Mouse (Mus musculus) forebrain, embryonic 16.5 days (tissue): Measurements from ENCODE around the gene Rnf6. TPM values are rescaled to one million over a fixed set of nuclear protein-coding genes. Genes with fewer than 3 reads are reported as not detected.

Experiments
- ATAC-seq: fragments of 200-750 bp; cut with Nextera tagmentation; 2 replicates; pipeline ENCODE4 v1.8.0; 2017; ENCODE audit warnings: mild to moderate bottlenecking, moderate library complexity
- H3K27ac ChIP-seq: fragments of 300-500 bp; sonication (generic); 2 replicates; pipeline ENCODE4 v1.5.1; 2014; ENCODE audit warnings: low read length, control low read depth
- H3K27me3 ChIP-seq: fragments of 300-500 bp; sonication (generic); replicated peaks from 2 replicates; pipeline ENCODE4 v1.6.1; 2014; ENCODE audit warnings: low read length; ENCODE audit not compliant: control insufficient read depth, insufficient read depth
- H3K36me3 ChIP-seq: fragments of 300-500 bp; sonication (generic); 2 replicates; pipeline ENCODE4 v1.6.1; 2014; ENCODE audit not compliant: control insufficient read depth, insufficient read depth
- H3K4me1 ChIP-seq: fragments of 300-500 bp; sonication (generic); replicated peaks from 2 replicates; pipeline ENCODE4 v1.6.1; 2014; ENCODE audit warnings: low read length; ENCODE audit not compliant: control insufficient read depth, insufficient read depth
- H3K4me2 ChIP-seq: fragments of 300-500 bp; sonication (generic); 2 replicates; pipeline ENCODE4 v1.6.1; 2014; ENCODE audit warnings: mild to moderate bottlenecking, low read length, control low read depth
- H3K4me3 ChIP-seq: fragments of 300-500 bp; sonication (generic); replicated peaks from 2 replicates; pipeline ENCODE4 v1.5.1; 2014; ENCODE audit warnings: mild to moderate bottlenecking, low read length, control low read depth
- H3K9ac ChIP-seq: fragments of 300-500 bp; sonication (generic); replicated peaks from 2 replicates; pipeline ENCODE4 v1.6.1; 2014; ENCODE audit warnings: low read depth, low read length, control low read depth
- H3K9me3 ChIP-seq: fragments of 300-500 bp; sonication (generic); 2 replicates; pipeline ENCODE4 v1.6.1; 2016; ENCODE audit warnings: low read length; ENCODE audit not compliant: control insufficient read depth
- WGBS: fragments of 180-500 bp; shearing (Covaris S2); extraction: QIAGEN DNeasy Blood & Tissue Kit; methylation state at CpG from one replicate; pipeline ENCODE4 v1.1.7; 2014; 5-methylcytosine and 5-hydroxymethylcytosine counted together
- polyA plus RNA-seq: library from polyadenylated mRNA; unstranded; fragments of >200 nt; fragmentation: Nextera tagmentation; extraction: Ambion mirVana; gene quantifications from 2 replicates; pipeline ENCODE4 v1.2.1, GENCODE M21; 2015

The Rnf6 gene
- polyA plus RNA-seq = 32.2 and 33.2 TPM in 2 replicates

- H3K4me3 ChIP-seq = peak within 1 kb of the TSS; percentile 88
- H3K4me1 ChIP-seq = peaks cover 16% of the 10 kb centered on the region
- peak within 1 kb of the TSS; percentile 95 for H3K9ac ChIP-seq
- no peaks in the 10 kb centered on the region for H3K27me3 ChIP-seq
- ATAC-seq = peak; percentile 99
- H3K27ac ChIP-seq = peak within 1 kb of the TSS; percentile 96
- WGBS = under 1% methylated on average over 65 of the region's 67 CpGs
- peaks cover 6% of the 10 kb centered on the region; the same call in 1 of the 2 replicates for H3K36me3 ChIP-seq
- no peaks in the 10 kb centered on the region for H3K9me3 ChIP-seq
- H3K4me2 ChIP-seq = peak within 1 kb of the TSS; percentile 73
Measured at GRCm38 (mm10) chr5:146220879-146221714, at the start of gene Rnf6. TSS of gene Rnf6 (minus strand) at chr5:146221555.

- no peak for ATAC-seq
- no peaks in the 10 kb centered on the region for H3K9me3 ChIP-seq
- no peaks in the 10 kb centered on the region for H3K36me3 ChIP-seq
- peaks cover 14% of the 10 kb centered on the region for H3K4me1 ChIP-seq
- H3K27me3 ChIP-seq = no peaks in the 10 kb centered on the region
- WGBS = 91% methylated on average over 9 of the region's 9 CpGs
- H3K4me2 ChIP-seq = no peak overlapping the region
- H3K9ac ChIP-seq = no peak overlapping the region
- no peak overlapping the region for H3K4me3 ChIP-seq
- H3K27ac ChIP-seq = no peak overlapping the region
Measured at GRCm38 (mm10) chr5:146270593-146270992, 49.2 kb upstream of the Rnf6 start.

GRCm38 (mm10) chr5:146267776-146268175 lies 46.4 kb upstream of the Rnf6 start:
- Histone ChIP-seq H3K4me1 (no peaks in the 10 kb centered on the region), H3K27ac (no peak overlapping the region), H3K9ac (no peak overlapping the region), H3K27me3 (no peaks in the 10 kb centered on the region), H3K9me3 (no peaks in the 10 kb centered on the region), H3K4me3 (no peak overlapping the region), H3K4me2 (no peak overlapping the region), H3K36me3 (no peaks in the 10 kb centered on the region)
- WGBS = 88% methylated on average over 7 of the region's 7 CpGs
- no peak for ATAC-seq

GRCm38 (mm10) chr5:146265934-146266591 lies 44.7 kb upstream of the Rnf6 start:
- no peak for ATAC-seq
- Histone ChIP-seq H3K27ac (no peak overlapping the region), H3K9ac (no peak overlapping the region), H3K36me3 (no peaks in the 10 kb centered on the region), H3K4me1 (no peaks in the 10 kb centered on the region), H3K4me2 (no peak overlapping the region), H3K4me3 (no peak overlapping the region), H3K9me3 (no peaks in the 10 kb centered on the region), H3K27me3 (no peaks in the 10 kb centered on the region)
- WGBS = 74% methylated on average over 5 of the region's 6 CpGs

GRCm38 (mm10) chr5:146260003-146260402 lies 38.6 kb upstream of the Rnf6 start:
- WGBS = 61% methylated on average over 9 of the region's 9 CpGs
- Histone ChIP-seq H3K9ac (no peak overlapping the region), H3K4me1 (no peaks in the 10 kb centered on the region), H3K27ac (no peak overlapping the region), H3K36me3 (no peaks in the 10 kb centered on the region), H3K4me3 (no peak overlapping the region), H3K9me3 (no peaks in the 10 kb centered on the region), H3K4me2 (no peak overlapping the region), H3K27me3 (no peaks in the 10 kb centered on the region)
- no peak for ATAC-seq

- H3K4me2 ChIP-seq = no peak overlapping the region
- H3K9me3 ChIP-seq = no peaks in the 10 kb centered on the region
- ATAC-seq = no peak
- no peak overlapping the region for H3K9ac ChIP-seq
- WGBS = 89% methylated on average over 5 of the region's 5 CpGs
- H3K27me3 ChIP-seq = no peaks in the 10 kb centered on the region
- H3K4me1 ChIP-seq = no peaks in the 10 kb centered on the region
- H3K4me3 ChIP-seq = no peak overlapping the region
- H3K36me3 ChIP-seq = no peaks in the 10 kb centered on the region
- no peak overlapping the region for H3K27ac ChIP-seq
Measured at GRCm38 (mm10) chr5:146253644-146254043, 32.3 kb upstream of the Rnf6 start.

GRCm38 (mm10) chr5:146251663-146252429 lies 30.5 kb upstream of the Rnf6 start:
- Histone ChIP-seq H3K27me3 (no peaks in the 10 kb centered on the region), H3K36me3 (no peaks in the 10 kb centered on the region), H3K4me2 (no peak overlapping the region), H3K4me1 (no peaks in the 10 kb centered on the region), H3K9me3 (no peaks in the 10 kb centered on the region), H3K27ac (no peak overlapping the region), H3K4me3 (no peak overlapping the region), H3K9ac (no peak overlapping the region)
- 93% methylated on average over 5 of the region's 5 CpGs for WGBS
- no peak for ATAC-seq

- no peak overlapping the region for H3K4me3 ChIP-seq
- no peak overlapping the region for H3K4me2 ChIP-seq
- no peaks in the 10 kb centered on the region for H3K36me3 ChIP-seq
- no peak for ATAC-seq
- WGBS = 95% methylated on average over 12 of the region's 12 CpGs
- no peaks in the 10 kb centered on the region for H3K27me3 ChIP-seq
- no peaks in the 10 kb centered on the region for H3K9me3 ChIP-seq
- H3K9ac ChIP-seq = no peak overlapping the region
- no peaks in the 10 kb centered on the region for H3K4me1 ChIP-seq
- no peak overlapping the region for H3K27ac ChIP-seq
Measured at GRCm38 (mm10) chr5:146250369-146251075, 29.2 kb upstream of the Rnf6 start.
